Mouse (Mus musculus) right cerebral cortex, adult 2 months (tissue): ENCODE data around the gene Cacna1i.
A peak's percentile ranks its signal among the peaks of the same experiment; 100 is the strongest.

Experiments used
- DNase-seq, 2 experiments: peaks; one replicate each; pipeline ENCODE4 v3.0.0; 2021 to 2022; ENCODE audit warnings: low spot score in 2 of 2

The Cacna1i gene

DNA sequence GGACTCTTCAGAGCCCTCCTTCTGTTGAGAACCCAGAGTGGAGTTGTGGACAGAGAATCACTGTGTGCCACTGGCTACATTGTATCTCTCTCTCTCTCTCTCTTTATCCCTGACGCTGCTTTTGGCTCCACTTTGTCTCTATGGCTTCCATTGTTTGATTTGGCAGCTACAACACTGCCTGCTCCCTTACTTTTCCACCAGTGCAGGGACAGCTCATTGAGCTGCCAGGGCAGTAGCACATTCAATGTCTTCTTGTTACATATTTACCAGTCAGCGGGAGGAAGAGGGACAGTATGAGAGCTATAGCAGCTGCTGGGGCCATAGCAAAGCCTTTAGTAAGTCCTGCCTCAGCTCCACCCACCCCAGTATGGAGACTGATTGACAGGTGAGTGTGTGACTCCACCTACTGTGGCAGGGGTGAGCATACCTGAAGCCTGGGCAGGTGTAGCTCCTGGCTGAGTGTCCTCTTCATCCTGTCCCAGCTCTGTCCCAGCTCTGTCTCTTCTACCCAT, 114.4 kb downstream of the Cacna1i start:
- no peak for DNase-seq

DNA sequence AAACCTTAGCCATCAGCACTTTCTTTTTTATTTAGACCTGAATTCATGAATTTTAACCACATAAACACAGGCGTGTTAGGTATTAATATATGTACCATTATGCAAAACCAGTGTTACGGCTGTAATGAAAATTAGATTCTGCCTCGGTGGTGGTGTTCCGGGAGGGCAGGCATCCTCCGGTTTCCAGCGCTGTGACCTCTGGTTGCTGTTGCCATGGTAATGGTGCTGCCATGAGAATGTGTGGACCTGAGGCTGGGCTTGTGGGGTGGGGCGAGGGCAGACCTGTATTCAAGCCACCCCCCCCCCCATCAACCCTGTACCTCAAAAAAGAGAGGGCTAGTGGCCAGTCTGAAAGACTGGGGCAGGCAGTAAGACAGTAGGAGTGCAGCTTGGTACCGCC, 114.9 kb downstream of the Cacna1i start:
- no peak for DNase-seq

DNA sequence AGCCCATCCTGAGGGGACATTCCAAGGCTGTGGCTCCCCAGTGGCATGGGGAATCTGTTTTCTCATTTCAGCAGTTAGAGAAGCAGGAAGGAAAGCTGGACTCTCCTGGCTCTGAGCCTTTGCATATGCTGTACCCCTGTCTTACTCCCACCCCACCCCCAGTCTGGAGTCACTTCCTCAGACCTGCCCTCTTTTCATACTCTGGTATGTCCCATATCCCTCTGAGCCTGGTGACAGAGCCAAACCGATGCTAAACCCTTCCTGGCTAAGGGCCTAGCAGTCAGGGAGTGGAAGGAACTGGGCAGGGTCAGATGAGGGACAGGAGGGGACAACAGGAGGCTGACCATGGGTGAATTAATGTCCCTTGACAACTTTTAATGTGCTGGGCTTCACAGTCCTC, 120.8 kb downstream of the Cacna1i start:
- no peak for DNase-seq

DNA sequence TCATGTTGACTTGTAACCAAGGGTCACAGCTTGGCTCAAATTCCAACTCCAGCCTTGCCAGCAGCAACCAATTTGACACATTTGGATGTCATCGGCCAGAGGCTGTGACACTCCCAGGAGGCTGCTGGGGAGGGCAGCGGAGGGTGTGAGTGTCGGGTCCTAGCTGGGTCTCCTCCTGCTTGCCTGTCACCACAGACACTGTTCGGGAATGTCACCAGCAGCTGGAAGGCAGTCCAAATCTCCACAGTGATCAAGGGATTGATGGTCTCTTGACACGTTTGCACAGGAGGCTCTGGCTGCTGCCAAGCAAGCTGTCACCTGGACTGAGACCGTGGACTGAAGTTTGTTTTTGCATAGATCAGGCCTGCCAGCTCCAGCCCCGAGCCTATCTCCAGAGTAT, 123.6 kb downstream of the Cacna1i start:
- no peak for DNase-seq

DNA sequence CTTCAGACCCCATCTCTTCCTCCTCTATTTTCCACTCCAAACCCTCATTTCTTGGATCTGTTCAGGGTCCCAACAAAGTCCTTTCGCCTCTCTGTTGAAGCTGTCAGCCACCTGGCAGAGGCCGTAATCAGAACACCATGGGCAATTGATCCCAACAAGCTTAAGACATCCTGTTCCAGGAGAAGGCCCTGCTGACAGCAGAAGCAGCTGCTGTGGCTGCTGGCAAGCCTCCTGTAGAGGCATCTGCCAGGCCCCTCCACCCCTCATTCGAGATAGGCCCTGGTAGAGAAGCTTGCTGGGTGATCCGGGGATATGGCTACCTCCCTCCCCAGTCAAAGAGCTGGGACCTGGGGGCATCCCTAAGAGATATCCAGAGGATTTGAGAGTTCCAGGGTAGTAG, 126.0 kb downstream of the Cacna1i start:
- no peak for DNase-seq

DNA sequence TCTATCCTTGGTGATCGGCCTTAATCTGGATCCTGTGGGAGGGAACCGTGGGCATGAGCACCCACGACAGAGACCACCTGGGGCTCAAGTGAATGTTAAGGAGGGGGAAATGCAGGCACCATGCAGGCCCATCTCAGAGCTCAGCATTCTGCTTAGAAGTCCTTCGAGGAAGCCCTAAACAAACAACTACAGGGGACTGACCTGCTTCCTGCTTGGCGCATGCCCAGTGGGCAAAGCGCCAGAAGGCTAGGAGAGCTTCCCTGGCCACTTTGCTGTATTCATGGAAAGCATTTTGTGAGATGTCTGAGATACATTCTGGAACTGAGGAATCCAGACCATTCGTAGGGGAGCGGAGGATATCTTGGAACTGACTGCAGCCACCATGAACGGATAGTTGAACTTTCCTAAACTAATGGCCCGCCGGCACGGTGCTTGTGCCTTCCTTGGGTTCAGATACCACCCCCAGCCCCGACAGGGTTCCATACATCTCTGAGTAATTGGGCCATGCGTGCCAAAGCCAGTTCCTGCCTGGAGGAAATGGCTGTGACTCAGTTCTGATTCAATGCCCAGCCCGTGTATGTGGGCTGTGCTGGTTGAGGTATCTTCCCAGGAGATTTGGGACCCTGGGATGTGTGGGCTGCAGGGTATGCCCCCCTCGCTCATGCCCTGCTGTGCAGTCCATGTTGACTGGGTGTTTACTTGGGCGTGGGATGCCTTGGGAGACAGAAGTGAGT, 127.1 kb downstream of the Cacna1i start:
- DNase-seq, result peak; percentile 38 to 56

DNA sequence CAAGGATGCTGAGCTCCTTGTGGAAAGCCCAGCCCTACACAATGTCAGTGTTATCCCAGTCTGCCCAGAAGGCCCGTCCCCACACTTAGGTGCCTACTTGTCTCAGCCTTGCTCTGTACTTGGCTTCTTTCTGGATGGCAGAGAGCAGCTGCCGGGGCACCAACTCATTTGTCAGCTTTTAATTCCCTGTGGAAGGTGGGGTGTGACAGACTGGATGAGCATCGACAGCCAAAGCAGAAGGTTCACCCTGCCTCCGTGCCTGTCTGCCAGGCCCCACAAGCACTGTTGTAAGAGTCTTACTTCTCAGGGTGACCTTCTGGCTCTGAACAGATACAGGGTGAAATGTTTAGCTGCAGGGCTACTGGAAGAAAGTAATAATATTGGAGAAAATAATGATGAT, 128.1 kb downstream of the Cacna1i start:
- no peak for DNase-seq

DNA sequence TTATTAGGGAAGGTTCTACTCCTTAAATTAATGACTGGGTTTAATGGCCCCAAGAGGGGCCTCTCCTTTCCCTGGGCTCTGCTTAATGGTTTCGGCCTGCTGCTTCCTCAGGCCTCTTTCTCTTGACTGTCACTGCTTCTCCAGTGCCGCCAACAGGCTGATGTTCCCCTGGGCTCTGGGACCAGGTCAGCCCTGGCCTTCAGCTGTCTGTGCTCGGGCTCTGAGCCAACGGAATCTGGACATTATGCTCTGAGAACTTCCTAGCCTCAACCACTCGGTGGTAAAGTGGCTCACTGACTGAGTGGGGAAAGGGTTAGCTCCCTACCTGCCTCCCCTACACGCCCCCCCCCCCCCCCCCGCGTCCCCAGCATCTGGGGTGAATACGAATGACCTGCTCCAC, 130.0 kb downstream of the Cacna1i start:
- no peak for DNase-seq

DNA sequence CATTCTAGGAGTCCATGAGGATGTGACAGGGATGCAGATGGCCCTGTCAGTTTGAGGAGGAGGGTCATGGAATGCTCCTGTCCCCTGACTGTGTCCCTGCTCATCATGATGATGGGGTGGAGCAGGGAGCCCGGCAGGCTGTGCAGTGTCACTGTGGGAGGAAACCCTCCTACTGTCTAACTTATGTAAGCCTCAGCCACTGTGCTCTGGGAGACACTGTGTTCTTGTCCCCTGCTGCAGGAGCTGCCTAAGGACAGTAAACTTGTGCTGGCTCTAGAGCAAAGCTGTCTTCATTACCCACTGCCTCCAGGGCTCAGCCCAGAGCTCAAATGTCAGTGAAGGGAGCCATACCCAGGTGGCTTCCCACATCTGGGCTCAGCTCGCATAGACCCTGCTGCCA, 131.1 kb downstream of the Cacna1i start:
- no peak for DNase-seq

DNA sequence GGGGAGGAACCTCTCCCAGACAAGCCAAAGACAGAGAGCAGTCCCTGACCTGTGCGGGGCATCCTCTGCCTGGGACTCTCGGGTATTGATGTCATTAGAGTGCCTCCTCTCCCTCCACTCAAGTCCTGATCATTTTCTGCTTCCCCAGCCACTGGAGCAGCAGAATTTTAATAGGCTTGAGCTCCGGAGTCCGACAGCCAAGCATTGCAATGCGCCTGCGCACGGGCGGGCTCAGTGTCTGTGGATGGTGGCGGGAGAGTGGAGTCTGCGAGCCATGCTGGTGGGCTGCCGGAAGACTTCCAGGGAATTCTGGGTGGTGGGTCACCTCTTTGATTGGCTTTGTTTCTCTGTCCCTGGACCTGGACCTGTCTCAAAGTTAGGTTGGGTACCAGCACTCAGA, 143.3 kb downstream of the Cacna1i start:
- peak in 1 of 2 experiments; percentile 37 for DNase-seq

DNA sequence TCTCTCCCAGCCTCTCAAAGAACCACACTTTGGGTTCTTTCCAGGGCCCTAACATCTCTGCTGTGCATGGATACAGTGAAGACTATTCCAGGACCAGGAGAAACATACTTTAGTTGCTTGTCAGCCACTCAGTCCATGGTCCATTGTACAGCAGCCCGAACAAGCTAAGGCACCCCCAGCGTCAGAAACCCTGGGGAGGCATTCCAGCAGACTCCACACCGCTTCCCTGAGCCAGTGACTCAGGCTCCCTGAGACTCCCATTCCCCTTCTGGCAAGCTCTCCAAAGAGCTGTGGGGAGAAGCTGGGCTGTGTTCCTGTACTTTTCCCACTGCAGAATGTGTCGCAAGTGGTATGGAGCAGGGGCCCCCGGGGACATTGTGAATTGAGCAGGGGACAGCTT, 149.9 kb downstream of the Cacna1i start:
- DNase-seq, result no peak

DNA sequence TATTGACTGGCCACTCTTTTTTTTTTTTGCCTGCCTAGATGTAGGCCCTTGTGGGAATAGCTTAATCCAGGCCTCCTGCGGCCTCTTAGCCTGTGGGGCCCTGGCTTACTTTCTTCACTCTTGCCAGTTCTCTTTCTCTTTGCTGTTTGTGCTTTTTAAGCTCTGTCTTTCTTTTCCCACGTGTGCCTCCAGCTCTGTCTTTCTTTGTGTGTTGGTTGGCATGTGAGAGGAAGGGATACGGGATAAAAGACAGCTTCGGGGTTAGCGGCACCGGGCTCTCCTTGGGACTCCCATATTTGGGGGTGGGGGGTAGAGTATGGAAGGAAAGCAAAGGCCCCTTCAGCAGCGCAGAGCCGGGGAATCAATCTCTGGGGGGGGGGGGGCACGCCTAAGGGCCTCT, 151.0 kb downstream of the Cacna1i start:
- no peak for DNase-seq

DNA sequence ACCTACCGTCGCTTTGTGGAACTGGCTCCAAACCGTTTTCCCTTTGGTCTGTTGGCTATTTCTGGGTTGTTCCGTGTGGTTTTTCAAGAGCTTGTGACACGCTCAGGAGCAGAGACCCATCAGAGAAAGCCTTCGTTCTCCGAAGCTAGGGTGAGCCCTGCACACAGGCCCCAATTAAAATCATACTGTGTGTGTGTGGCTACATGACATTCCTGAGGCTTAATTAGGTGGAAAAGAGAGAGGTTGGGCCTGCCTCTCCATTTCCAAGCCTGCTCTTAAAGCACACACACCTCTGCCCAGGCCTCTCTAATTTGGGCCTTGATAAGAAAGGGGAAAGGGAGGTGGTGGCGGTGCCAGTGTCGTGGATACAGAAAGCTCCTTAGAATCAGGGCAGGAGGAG, 151.4 kb downstream of the Cacna1i start:
- no peak for DNase-seq

DNA sequence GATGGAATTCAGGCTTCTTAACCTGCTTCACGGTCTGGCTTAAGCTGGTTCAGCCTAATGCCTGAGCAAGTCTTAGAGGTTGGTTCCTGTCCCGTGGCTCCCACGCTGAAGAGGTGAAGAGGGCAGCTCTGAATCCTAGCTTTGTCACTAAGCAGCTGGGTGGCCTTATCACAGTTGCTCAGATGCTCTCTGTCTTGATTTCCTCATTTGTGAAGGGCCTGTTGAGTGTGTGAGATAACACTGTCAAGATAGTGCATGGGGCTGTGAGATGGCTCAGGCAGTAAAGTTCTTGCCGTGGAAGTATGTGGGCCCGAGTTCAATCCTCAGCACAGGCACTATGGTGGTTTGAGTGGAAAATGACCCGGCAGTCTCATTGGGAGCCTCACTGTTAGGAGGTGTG, 153.2 kb downstream of the Cacna1i start:
- DNase-seq, result no peak

DNA sequence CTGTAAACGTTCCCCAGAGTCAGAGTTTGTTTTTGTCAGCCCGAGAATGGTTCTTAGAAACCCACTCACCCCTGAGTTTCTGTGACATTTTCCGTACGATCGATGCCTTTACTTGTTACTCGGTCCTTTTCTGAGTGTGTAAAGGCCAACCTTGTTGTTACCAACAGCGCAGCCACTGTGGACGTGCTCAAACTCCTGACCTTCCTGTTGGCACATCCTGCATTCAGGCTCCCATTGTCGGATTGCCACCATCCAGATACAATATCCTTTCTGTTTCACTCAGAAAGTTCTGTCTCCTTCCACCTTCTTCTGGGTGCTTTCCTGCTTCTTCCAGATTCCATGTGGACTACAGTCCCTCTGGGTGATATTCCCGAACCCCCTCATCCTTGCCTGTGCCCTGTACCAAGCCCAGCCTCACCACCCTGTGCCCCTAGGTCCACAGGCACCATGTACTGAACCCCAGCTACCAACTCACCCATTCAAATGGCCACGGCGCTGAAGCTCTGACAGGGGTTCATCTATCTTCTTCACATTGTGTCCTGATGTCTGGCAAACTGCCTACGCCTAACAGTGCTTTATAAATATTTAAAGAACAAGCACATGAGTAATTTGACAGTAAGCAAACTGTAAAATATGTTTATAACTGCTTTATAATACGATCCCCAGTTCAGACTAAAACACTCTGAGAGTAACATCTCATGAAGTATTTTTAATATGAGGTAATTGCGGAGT, 159.1 kb downstream of the Cacna1i start:
- DNase-seq, result no peak
